Mouse (Mus musculus) granulocyte monocyte progenitor cell, adult 5-6 weeks (primary cell): Measurements from ENCODE around the gene Grhl3. TPM values are rescaled to one million over a fixed set of nuclear protein-coding genes. Genes with fewer than 3 reads are reported as not detected.

Experiments used
- ATAC-seq: replicated peaks from 2 replicates; pipeline ENCODE4 v1.8.0; 2016; ENCODE audit warnings: mild to moderate bottlenecking, moderate TSS enrichment, inconsistent platforms; ENCODE audit not compliant: poor library complexity, severe bottlenecking
- total RNA-seq, 2 experiments: library from RNA; stranded (forward) in 1 of 2; stranded (reverse) in 1 of 2; fragments of 200-712, 200-1000 nt in 1 of 2; fragments of >200 nt in 1 of 2; fragmentation: Nextera tagmentation in 1 of 2; gene quantifications; 2 replicates each; pipeline ENCODE4 v1.2.3; 2014 to 2017

Grhl3 gene
- total RNA-seq, 2 experiments from 2014 or later = not detected

- no peak for ATAC-seq
Observed at GRCm38 (mm10) chr4:135531771-135532613, 41.4 kb downstream of the Grhl3 start.

- ATAC-seq = no peak
Observed at GRCm38 (mm10) chr4:135531236-135531635, 42.2 kb downstream of the Grhl3 start.

GRCm38 (mm10) chr4:135530270-135530669, 43.2 kb downstream of the Grhl3 start:
- ATAC-seq = no peak

GRCm38 (mm10) chr4:135526039-135526710, 47.3 kb downstream of the Grhl3 start:
- ATAC-seq = no peak

GRCm38 (mm10) chr4:135525057-135525456, 48.4 kb downstream of the Grhl3 start:
- ATAC-seq = no peak

- no peak for ATAC-seq
Observed at GRCm38 (mm10) chr4:135523939-135524338, 49.5 kb downstream of the Grhl3 start.

- no peak for ATAC-seq
Observed at GRCm38 (mm10) chr4:135520421-135520820, 53.0 kb downstream of the Grhl3 start.

GRCm38 (mm10) chr4:135518135-135518534, 55.3 kb downstream of the Grhl3 start:
- no peak for ATAC-seq

GRCm38 (mm10) chr4:135516351-135517316, 56.8 kb downstream of the Grhl3 start:
- peak; percentile 67; the same call in 1 of the 2 replicates for ATAC-seq

- no peak for ATAC-seq
Observed at GRCm38 (mm10) chr4:135514925-135515324, 58.5 kb downstream of the Grhl3 start.

GRCm38 (mm10) chr4:135513865-135514264, 59.6 kb downstream of the Grhl3 start:
- no peak for ATAC-seq

GRCm38 (mm10) chr4:135509515-135509914, 63.9 kb downstream of the Grhl3 start:
- ATAC-seq = no peak

- ATAC-seq = no peak
Observed at GRCm38 (mm10) chr4:135508419-135509039, 64.9 kb downstream of the Grhl3 start.

GRCm38 (mm10) chr4:135507547-135508350, 65.7 kb downstream of the Grhl3 start:
- ATAC-seq = peak; percentile 73

- ATAC-seq = peak; percentile 45
Observed at GRCm38 (mm10) chr4:135505794-135506193, 67.6 kb downstream of the Grhl3 start.

GRCm38 (mm10) chr4:135501587-135501986, 71.8 kb downstream of the Grhl3 start:
- ATAC-seq = no peak

- ATAC-seq = peak; percentile 44; the same call in 1 of the 2 replicates
Observed at GRCm38 (mm10) chr4:135499831-135500230, 73.6 kb downstream of the Grhl3 start.

GRCm38 (mm10) chr4:135498136-135498535, 75.3 kb downstream of the Grhl3 start:
- ATAC-seq = no peak

- ATAC-seq = no peak
Observed at GRCm38 (mm10) chr4:135495810-135496209, 77.6 kb downstream of the Grhl3 start.
